Mouse (Mus musculus) urinary bladder, adult 18-20 months (tissue): ENCODE measurements at regions not wholly inside any gene's neighbourhood (a gene's known extent, or its start where the extent isn't known, plus 50 kb on each side); places are given as distances from the start of the nearest gene placed in this dataset.
"Not testable (repeated sequence)": the region's sequence is repeated elsewhere in the genome, so short reads cannot be mapped to it uniquely, and the experiment has no call there.

ENCODE experiments used
- DNase-seq, 2 experiments: peaks; one replicate each; pipeline ENCODE4 v3.0.0; 2022; ENCODE audit warnings: low spot score in 2 of 2, mixed read lengths in 2 of 2

DNA sequence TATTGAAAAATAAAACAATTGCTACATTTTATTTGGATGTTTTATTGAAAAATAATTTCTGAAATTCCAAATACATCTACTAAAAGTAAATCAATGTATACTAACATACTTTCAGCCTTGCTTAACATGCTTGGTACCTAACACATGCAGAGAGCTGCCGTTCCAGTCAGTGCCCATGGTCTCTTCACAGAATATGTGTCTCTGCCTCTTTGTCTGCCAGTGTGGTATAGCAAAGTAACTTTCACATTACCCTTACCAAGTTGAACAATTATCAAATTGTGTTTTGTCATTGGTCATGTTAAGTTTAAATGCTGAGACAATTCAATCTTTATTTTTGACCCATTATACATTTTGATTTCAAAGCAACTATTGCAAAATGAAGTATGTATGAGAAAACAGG is 1159.2 kb upstream of the Foxg1 start:
- DNase-seq, result no peak

DNA sequence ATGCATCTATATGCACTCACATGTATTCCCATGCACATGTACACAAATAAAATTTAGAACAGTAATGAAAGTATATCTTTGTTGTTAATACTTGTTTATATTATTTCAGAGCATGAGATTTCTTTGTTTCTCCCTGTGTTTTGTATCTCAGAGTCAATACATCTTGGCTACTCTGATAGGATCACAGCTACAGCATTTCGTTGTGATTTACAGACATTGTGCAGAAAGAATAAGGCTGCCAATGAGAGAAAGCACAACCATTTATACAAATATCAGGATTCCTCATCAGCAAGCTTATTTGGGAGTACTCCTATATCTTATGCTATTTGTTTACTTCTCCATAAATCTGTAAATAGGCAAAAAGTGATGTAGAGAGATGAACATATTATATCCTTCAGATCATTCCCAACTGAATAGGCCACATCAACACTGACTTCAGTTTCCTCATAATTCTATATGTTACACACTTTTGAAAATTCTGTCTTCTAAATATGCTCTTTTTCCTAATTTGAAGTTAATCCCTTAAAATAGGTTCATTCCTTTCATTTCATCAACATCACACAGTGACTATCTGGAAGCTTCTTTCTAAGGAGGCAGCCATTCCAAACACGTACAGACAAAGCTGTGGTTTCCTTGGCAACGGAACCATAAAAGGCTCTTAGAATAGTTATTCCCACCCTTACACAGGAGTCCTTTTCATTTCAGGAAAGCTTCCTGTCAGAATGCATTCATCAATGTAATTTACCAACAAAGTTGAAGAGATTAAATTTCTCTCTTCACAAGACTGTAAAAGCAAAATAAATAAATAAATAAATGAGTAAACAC is 1160.3 kb upstream of the Foxg1 start:
- no peak for DNase-seq

DNA sequence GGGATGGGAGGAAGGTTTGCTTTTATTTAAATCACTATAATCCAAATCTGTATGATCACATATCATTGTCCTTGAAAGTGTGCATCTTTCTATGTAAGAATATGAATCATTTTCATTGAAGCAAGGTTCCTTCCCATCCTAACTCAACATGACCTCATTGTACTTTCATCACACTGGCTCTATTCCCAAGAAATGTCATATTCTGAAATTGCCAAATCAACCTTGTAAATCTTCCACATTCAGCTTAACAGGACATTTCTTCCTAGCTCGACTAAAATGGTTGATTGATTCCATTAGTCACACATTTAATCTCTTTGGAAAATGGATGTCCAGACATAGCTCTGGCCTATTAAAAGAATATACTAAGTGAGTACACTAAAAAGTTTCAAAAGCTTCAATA is 1200.6 kb upstream of the Foxg1 start:
- no peak for DNase-seq

DNA sequence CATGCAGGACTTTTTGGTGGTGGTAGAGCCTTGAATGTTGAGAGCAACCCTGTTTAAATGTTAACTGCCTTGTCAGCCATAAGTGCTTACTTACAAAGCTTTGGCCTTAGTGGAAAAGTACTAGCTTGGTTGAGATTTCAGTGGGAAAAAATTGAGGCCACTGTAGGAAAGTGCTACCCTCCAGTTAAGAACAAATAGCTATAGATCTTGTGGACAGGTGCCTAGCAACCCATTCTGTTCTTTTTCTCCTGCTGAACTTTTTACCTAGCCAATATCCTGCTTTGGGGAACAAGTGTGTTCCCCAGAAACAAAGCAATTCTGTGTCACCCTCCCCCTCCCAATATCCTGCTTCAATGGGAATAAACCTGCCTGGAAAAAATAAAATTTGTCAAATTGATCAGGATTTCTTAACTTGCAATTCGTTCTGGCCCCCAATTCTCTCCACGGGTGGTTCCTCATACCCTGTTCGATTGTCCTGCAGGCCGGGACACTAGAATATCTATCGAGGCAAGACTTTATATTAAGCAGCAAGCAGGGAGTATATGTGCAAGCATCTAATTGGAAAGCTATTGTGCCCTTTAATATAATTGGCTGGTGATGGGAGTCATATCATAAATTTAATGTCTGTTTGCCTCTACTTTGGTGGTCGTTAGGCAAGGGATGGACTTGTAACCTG is 1208.4 kb upstream of the Foxg1 start:
- DNase-seq, result no peak

DNA sequence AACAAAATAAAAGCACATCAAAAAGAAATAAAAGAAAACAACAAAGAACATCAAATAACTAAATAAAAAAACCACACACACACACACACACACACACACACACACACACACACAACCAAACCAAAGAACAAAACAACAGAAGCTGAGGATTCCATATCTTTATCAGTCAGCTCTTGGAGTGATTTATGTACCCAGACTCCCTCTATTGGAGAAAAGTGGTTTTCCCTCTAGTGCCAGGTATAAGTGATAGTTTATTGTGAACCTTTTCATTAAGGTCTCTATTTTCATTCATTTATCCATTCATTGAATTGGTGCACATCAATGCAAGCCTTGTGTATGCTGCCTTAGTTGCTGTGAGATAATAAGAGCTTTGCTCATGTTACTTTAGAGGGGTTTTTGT is 1236.3 kb upstream of the Foxg1 start:
- no peak for DNase-seq

DNA sequence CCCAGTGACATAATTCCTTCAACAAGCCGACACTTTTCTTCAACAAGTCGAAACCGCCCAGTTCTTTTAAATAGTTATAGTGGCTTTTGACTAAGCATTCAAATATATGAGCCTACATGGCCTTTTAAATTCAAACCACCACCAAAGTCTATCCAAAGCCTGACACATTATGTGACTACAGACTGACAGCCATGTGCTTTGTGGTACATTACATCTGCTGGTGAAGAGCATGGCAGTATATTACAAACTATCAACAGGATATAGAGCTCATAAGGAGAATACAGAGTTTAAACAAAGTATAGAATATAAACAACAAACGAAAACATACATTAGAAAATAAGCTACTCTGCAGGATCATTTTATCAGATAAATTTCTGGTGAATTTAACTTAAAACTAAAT is 1259.5 kb upstream of the Foxg1 start:
- DNase-seq, result no peak

DNA sequence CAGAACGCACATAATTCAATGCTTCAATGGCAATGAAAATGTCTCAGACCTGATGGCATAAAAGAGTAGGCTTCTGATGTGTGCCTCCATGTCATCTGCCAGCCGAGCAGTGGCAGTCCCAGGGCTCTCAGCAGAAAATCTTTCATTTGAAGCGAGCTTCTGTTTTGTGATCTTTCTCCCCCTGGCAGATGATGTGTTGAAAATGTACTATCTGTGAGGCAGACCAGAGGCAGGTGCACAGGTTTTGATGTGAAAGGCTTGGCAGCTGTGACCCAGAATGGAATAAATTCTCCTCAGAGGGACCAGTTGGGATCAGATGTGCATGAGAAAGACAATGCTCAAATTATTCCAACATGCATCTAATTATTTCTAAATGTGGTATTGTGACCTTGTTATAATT is 1281.0 kb upstream of the Nova1 start:
- DNase-seq, result no peak

DNA sequence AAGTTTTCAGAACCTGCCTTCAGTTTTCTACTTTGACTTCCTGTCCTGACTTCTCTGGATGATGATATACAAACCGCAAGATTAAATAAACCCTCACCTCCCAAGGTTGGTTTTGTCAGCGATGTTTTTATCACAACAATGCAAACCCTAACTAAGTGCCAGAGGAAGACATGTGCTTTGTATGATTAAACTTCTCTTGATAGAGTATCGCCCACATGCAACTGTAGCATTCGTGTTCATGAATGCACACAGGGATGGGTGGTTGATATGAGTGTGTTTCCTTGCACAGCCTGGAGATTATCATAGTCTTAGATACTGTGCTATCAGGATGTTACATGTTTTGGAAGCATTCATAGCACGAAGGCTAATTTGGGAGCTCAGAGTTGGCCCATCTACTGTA is 1268.3 kb upstream of the Nova1 start:
- no peak for DNase-seq

DNA sequence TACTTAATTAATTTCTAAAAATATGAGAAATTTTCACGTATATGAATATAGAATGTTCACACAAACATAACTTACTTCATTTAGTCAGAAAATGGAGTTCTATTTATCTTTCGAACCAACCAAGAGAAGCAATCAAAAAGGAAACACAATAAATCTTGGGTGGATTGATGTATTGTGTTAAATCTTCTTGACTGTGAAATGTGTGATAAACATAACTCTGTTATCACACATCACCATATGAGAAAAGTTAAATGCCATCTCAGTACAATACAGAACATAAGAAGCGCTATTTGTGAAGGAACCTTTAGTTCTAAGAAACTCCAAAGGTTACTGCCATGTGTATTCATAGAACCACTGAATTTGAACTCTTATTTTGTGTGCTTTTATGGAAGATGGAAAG is 1264.6 kb upstream of the Nova1 start:
- no peak for DNase-seq

DNA sequence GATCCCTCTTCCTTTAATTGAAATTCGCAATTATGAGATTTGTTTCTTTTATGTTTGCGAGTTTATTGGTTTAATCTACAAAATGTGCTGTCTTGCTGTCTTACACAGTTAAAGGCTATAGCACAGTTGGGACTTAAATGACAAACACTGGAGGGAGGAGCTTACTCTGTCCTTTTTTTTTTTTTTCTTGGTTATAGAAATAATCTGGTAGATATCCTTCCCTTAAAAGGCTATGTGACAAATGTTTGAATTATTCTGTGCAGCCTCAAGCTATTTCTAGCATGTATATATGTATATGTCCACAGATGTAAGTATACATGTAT is 1243.9 kb upstream of the Nova1 start:
- no peak for DNase-seq

DNA sequence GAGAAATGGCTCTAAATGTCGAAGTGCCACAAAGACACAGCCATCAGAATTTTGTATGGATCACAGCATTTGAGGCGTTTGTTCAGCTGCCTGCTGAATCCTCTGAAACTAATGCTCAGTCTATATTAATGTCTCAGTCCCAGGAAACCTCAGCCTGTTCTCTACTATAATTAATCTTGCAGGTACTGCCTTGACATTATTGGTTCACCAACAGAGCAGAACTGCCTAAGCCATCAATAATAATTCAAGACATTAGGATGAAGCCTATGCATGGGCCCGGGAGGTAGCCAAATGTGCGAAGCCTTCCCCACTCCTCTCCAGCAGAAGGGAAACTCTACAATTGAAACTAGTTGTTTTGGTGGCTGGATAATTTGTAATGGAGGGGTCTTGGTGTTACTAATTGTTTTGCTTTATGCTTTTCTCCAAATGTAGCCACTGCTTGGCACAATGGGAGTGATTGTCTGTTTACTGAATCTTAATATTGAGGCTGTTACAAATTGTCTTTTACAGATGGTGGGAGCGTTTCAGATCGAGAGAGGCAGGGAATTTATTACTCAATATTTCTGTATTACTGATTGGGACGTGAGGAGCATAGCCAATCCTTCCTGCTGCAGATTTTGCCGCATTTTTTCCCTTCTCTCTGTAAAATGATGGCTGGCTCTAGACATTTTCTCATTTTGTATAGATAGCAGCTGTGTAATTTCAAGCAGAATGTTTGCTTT is 1243.3 kb upstream of the Nova1 start:
- DNase-seq, result no peak

DNA sequence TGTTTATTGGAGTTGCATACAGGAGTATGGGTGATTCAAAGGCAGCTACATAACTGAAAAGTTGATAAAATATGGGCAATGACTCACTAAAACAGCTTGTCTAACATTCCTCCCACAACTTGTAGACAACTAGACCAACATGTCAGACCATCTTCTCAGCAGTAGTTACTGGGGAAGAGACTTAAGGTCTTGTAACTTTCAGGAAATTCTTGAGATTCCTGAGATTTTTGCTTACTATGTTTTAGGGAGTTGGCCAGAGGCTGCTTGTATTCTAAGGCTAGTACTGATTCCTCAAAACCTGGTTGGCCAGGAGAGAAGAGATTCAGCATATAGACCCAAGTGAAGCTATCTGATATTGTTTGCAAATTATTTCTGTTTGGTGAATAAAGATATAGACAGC is 1201.7 kb upstream of the Nova1 start:
- DNase-seq, result no peak

DNA sequence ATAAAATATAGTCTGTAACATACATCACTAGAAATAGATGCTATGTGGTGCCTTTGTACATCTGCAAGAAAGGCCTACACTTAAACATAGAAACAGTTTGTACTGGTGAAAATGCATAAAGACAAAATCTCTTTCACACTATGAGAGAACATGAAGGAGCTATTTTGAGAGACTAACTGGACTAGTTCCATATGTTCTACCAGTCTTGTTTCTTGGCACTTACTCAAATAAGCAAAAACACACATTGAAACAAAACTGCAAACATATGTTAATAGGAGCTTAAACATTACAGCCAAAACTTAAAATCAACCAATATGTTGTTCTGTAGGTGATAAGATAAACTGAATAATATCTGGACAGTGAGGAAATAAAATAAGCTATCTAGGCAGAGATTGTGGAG is 1157.1 kb upstream of the Nova1 start:
- no peak for DNase-seq

DNA sequence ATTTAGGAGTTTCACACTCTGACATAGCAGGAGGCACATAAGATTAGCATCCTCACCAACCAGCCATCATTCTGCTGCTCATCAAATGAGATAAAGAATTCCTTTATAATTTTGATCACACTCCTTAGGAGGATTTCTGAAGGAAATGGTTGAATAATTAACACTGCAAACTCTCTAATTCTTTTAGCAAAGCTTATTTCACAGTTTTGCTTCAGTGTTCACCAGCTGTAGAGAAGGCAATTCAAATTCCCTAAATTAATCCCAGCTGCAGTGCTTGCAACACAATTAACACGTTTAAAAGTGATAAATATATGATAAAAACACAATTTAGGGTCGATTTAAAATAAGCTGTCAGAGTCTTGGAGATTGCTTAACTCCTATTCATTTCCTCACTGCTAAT is 1150.9 kb upstream of the Nova1 start:
- no peak for DNase-seq

DNA sequence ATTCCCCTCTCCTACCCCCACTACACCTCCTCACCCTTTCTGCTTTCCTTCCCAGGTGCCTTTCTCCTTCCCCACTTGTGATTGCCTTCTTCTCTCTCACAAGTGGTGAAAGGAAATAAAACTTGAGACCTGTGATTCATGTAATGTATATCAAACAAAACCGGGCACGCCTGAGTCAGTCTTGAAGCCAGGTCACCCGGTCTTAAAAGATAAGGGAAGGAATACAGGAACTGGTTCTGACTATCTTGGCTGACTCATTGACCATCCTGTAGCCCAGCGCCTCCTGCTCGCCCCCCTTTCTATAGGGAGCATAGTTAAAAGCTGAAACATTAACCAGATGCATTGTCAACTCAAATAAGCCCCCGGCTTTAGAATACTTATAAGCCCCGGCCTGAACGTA is 1135.6 kb upstream of the Nova1 start:
- peak; percentile 1 to 44 for DNase-seq

DNA sequence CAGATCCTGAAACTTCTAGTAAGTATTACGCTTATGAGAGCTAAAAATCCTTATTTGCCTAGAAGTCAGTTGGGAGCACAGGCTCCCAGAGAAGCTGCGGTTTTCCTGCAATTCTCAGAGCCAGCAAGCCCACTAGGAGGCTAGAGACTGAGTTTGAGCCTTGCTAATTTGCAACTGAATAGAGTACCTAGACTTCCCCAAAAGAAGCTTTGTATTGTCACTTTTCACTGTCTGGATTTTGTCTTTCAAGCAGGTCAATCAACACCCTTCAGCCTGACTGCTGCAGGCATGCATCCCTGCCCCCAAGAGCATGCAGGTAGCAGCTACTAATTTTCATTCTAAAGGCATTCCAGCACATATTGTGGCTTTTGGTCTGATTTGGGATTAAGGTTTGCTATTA is 1120.8 kb upstream of the Nova1 start:
- DNase-seq, result not testable (repeated sequence)

DNA sequence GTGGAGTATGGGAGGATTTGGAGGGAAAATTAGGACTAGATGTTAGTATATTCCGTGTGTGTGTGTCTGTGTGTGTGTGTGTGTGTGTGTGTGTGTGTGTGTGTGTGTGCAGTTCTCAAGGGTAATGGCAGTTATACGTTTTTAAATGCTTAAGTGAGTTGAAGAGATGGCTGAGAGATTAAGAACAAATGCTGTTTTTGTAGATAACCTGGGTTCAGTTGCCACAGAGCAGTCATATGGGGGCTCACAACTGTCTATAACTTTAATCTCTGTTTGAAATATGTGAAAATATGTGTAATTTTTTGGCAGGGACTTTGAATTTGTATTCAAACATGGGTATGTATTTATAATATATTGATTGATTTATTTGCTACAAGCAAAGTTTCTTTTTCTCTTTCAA is 1108.3 kb upstream of the Nova1 start:
- DNase-seq, result no peak
